Mouse (Mus musculus): ENCODE results near the gene Lrrc59. TPM values are rescaled to one million over a fixed set of nuclear protein-coding genes. Genes with fewer than 3 reads are reported as not detected.

Gene Lrrc59
- polyA plus RNA-seq, 1 experiment from 2014 or later: 226 TPM

- 92% methylated on average over 2 of the region's 2 CpGs for WGBS
- H3K9me3 ChIP-seq (ENCODE audit: control insufficient read depth, low read length): no peaks in the 10 kb centered on the region
Observed at GRCm38 (mm10) chr11:94622162-94622561, 7.4 kb upstream of the Lrrc59 start.

GRCm38 (mm10) chr11:94629884-94630198 is 274 bp downstream of the Lrrc59 start:
- ATAC-seq (replicated peaks; ENCODE audit: low FRiP score): peak; percentile 53
- Histone ChIP-seq H3K4me3 (ENCODE audit: low read depth, low read length) (peak overlapping the region; percentile 95), H3K9me3 (ENCODE audit: control insufficient read depth, low read length) (no peaks in the 10 kb centered on the region), H3K36me3 (ENCODE audit: control insufficient read depth, insufficient read depth, low read length) (peaks cover 4% of the 10 kb centered on the region), H3K4me2 (ENCODE audit: low read depth, low read length, severe bottlenecking) (peak overlapping the region; percentile 87), H3K9ac (ENCODE audit: low read length) (peak overlapping the region; percentile 86), H3K27me3 (ENCODE audit: control insufficient read depth, insufficient read depth, low read length) (no peaks in the 10 kb centered on the region), H3K4me1 (replicated peaks; ENCODE audit: control insufficient read depth, insufficient read depth, low read length) (peaks cover 3% of the 10 kb centered on the region; the same call in 1 of the 2 replicates), H3K27ac (ENCODE audit: low read depth, low read length) (no peak overlapping the region)
- no peak for DNase-seq (ENCODE audit: low spot score)
- under 1% methylated on average over 28 of the region's 28 CpGs for WGBS

More at GRCm38 (mm10) chr11:94622162-94622561, 7.4 kb upstream of the Lrrc59 start:
- Histone ChIP-seq H3K9ac (ENCODE audit: low read length) (no peak overlapping the region), H3K4me3 (ENCODE audit: low read depth, low read length) (no peak overlapping the region), H3K4me2 (ENCODE audit: low read depth, low read length, severe bottlenecking) (no peak overlapping the region), H3K27ac (ENCODE audit: low read depth, low read length) (no peak overlapping the region), H3K36me3 (ENCODE audit: control insufficient read depth, insufficient read depth, low read length) (no peaks in the 10 kb centered on the region), H3K27me3 (ENCODE audit: control insufficient read depth, insufficient read depth, low read length) (no peaks in the 10 kb centered on the region), H3K4me1 (replicated peaks; ENCODE audit: control insufficient read depth, insufficient read depth, low read length) (no peaks in the 10 kb centered on the region)
- DNase-seq (ENCODE audit: low spot score) (no peak), ATAC-seq (replicated peaks; ENCODE audit: low FRiP score) (no peak)

DNA sequence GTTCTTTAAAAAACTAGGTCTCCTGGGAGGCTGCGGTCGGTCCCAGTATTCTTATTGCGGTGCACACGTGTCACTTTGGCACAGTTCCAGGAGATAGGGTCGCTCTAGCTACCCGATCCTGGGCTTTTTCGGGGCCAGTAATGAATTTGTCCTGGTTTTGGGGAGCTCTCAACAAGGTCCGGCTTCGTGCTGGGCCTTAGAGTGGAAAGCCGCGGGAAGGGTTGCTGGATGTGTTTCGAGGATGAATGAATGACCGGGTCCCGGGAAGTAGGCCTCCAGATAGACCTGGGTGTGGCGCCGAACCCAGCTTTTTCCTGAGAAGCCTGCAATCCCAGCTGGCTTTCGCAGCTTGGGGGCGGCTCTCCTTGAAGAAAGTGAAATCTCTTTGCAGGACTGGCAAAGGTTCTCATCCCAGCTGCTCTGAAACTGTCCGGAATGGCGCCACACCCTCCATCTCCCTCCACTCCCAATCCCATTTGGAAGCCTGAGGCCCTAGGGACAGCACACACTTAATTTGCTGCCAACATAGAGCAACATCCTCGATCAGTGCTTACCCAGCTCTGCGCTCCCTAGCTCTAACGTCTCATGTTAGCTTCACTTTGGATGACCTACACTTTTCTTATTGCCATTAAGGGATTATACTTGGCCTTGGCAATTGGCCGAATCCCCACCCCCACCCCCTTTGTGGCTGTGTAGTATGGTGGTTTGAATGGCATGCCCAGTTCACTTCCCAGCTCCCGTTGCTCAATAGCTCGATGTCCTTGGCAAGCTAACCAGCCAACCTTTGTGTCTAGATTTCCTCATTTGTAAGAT is 838 bp downstream of the Lrrc59 start:
- Histone ChIP-seq H3K4me2 (ENCODE audit: low read depth, low read length, severe bottlenecking) (peak overlapping the region; percentile 87), H3K9me3 (ENCODE audit: control insufficient read depth, low read length) (no peaks in the 10 kb centered on the region), H3K27ac (ENCODE audit: low read depth, low read length) (no peak overlapping the region), H3K4me3 (ENCODE audit: low read depth, low read length) (peak overlapping the region; percentile 95), H3K36me3 (ENCODE audit: control insufficient read depth, insufficient read depth, low read length) (peaks cover 4% of the 10 kb centered on the region), H3K9ac (ENCODE audit: low read length) (peak overlapping the region; percentile 86), H3K27me3 (ENCODE audit: control insufficient read depth, insufficient read depth, low read length) (no peaks in the 10 kb centered on the region), H3K4me1 (replicated peaks; ENCODE audit: control insufficient read depth, insufficient read depth, low read length) (peaks cover 3% of the 10 kb centered on the region; the same call in 1 of the 2 replicates)
- 16% methylated on average over 26 of the region's 26 CpGs for WGBS
- ATAC-seq (replicated peaks; ENCODE audit: low FRiP score) (0 out of 2 replicates have a peak, but pooled peaks have one; percentile 36), DNase-seq (ENCODE audit: low spot score) (peak; percentile 52)

- 94% methylated on average over 5 of the region's 5 CpGs for WGBS
Observed at GRCm38 (mm10) chr11:94631969-94632368, 2.4 kb downstream of the Lrrc59 start.

DNA sequence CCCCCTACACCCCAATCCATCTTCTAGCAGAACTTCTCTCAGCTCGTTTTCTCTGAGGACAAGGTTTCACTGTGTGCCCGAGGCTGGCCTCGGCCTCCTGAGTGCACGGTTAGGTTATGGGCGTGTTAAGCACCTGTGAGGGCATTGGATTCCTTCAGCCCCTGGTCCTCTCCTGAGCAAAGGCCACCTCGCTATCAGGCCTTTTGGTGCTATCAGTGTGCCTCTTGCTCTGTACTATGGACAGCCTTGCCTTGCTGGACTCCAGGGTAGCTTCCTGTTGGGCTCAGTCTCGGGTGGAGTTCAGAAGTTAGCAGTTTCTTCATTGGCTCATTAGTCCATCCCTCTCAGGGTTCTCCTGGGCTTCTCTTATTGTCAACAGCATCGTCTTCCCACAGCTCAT is 3.4 kb downstream of the Lrrc59 start:
- H3K27ac ChIP-seq (ENCODE audit: low read depth, low read length): no peak overlapping the region
- DNase-seq (ENCODE audit: low spot score): no peak
- no peak overlapping the region for H3K4me2 ChIP-seq (ENCODE audit: low read depth, low read length, severe bottlenecking)
- peaks cover 8% of the 10 kb centered on the region for H3K36me3 ChIP-seq (ENCODE audit: control insufficient read depth, insufficient read depth, low read length)
- H3K9me3 ChIP-seq (ENCODE audit: control insufficient read depth, low read length): no peaks in the 10 kb centered on the region
- ATAC-seq (replicated peaks; ENCODE audit: low FRiP score): no peak
- H3K27me3 ChIP-seq (ENCODE audit: control insufficient read depth, insufficient read depth, low read length): no peaks in the 10 kb centered on the region
- no peak overlapping the region for H3K9ac ChIP-seq (ENCODE audit: low read length)
- H3K4me1 ChIP-seq (replicated peaks; ENCODE audit: control insufficient read depth, insufficient read depth, low read length): peaks cover 3% of the 10 kb centered on the region; the same call in 1 of the 2 replicates
- WGBS: 87% methylated on average over 8 of the region's 8 CpGs
- no peak overlapping the region for H3K4me3 ChIP-seq (ENCODE audit: low read depth, low read length)

More at GRCm38 (mm10) chr11:94631969-94632368, 2.4 kb downstream of the Lrrc59 start:
- DNase-seq (ENCODE audit: low spot score) (no peak), ATAC-seq (replicated peaks; ENCODE audit: low FRiP score) (no peak)
- no peaks in the 10 kb centered on the region for H3K9me3 ChIP-seq (ENCODE audit: control insufficient read depth, low read length)
- H3K9ac ChIP-seq (ENCODE audit: low read length): no peak overlapping the region
- no peak overlapping the region for H3K4me2 ChIP-seq (ENCODE audit: low read depth, low read length, severe bottlenecking)
- H3K36me3 ChIP-seq (ENCODE audit: control insufficient read depth, insufficient read depth, low read length): peaks cover 4% of the 10 kb centered on the region
- H3K4me3 ChIP-seq (ENCODE audit: low read depth, low read length): no peak overlapping the region
- H3K27ac ChIP-seq (ENCODE audit: low read depth, low read length): no peak overlapping the region
- peaks cover 3% of the 10 kb centered on the region; the same call in 1 of the 2 replicates for H3K4me1 ChIP-seq (replicated peaks; ENCODE audit: control insufficient read depth, insufficient read depth, low read length)
- no peaks in the 10 kb centered on the region for H3K27me3 ChIP-seq (ENCODE audit: control insufficient read depth, insufficient read depth, low read length)

GRCm38 (mm10) chr11:94634431-94634830 is 4.9 kb downstream of the Lrrc59 start:
- H3K9me3 ChIP-seq (ENCODE audit: control insufficient read depth, low read length): no peaks in the 10 kb centered on the region
- no peaks in the 10 kb centered on the region for H3K27me3 ChIP-seq (ENCODE audit: control insufficient read depth, insufficient read depth, low read length)
- H3K4me1 ChIP-seq (replicated peaks; ENCODE audit: control insufficient read depth, insufficient read depth, low read length): peaks cover 3% of the 10 kb centered on the region; the same call in 1 of the 2 replicates
- 93% methylated on average over 5 of the region's 5 CpGs for WGBS
- DNase-seq (ENCODE audit: low spot score): no peak
- H3K27ac ChIP-seq (ENCODE audit: low read depth, low read length): no peak overlapping the region
- ATAC-seq (replicated peaks; ENCODE audit: low FRiP score): no peak
- peaks cover 8% of the 10 kb centered on the region for H3K36me3 ChIP-seq (ENCODE audit: control insufficient read depth, insufficient read depth, low read length)
- H3K4me2 ChIP-seq (ENCODE audit: low read depth, low read length, severe bottlenecking): no peak overlapping the region
- H3K9ac ChIP-seq (ENCODE audit: low read length): no peak overlapping the region
- H3K4me3 ChIP-seq (ENCODE audit: low read depth, low read length): no peak overlapping the region

- H3K9me3 ChIP-seq (ENCODE audit: control insufficient read depth, low read length): no peaks in the 10 kb centered on the region
- no peak for DNase-seq (ENCODE audit: low spot score)
- no peak overlapping the region for H3K27ac ChIP-seq (ENCODE audit: low read depth, low read length)
- no peak overlapping the region for H3K4me2 ChIP-seq (ENCODE audit: low read depth, low read length, severe bottlenecking)
- peaks cover 33% of the 10 kb centered on the region for H3K36me3 ChIP-seq (ENCODE audit: control insufficient read depth, insufficient read depth, low read length)
- no peak overlapping the region for H3K4me3 ChIP-seq (ENCODE audit: low read depth, low read length)
- no peaks in the 10 kb centered on the region for H3K27me3 ChIP-seq (ENCODE audit: control insufficient read depth, insufficient read depth, low read length)
- no peaks in the 10 kb centered on the region for H3K4me1 ChIP-seq (replicated peaks; ENCODE audit: control insufficient read depth, insufficient read depth, low read length)
- no peak for ATAC-seq (replicated peaks; ENCODE audit: low FRiP score)
- no peak overlapping the region for H3K9ac ChIP-seq (ENCODE audit: low read length)
- 91% methylated on average over 8 of the region's 8 CpGs for WGBS
Observed at GRCm38 (mm10) chr11:94644461-94645219, 15.1 kb downstream of the Lrrc59 start.

DNA sequence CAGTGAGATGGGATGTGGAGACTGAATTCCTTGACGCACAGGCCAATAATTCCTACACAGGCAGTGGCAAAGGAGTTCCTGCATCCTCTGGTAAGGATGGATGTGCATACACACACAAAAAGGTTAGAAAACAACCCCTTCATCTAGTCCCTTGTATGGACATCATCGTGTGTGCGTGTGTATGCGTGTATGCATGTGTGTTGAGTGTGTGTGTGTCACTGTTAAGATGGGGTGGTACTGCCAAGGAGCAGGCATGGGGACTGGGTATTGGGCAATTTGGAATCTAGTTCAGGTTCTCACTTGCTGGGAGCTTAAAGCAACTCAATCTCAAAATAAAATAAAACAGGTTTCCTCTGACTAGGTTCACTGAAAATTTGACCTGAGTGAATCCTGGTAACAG is 16.9 kb downstream of the Lrrc59 start:
- Histone ChIP-seq H3K27me3 (ENCODE audit: control insufficient read depth, insufficient read depth, low read length) (no peaks in the 10 kb centered on the region), H3K4me1 (replicated peaks; ENCODE audit: control insufficient read depth, insufficient read depth, low read length) (no peaks in the 10 kb centered on the region), H3K9me3 (ENCODE audit: control insufficient read depth, low read length) (no peaks in the 10 kb centered on the region), H3K9ac (ENCODE audit: low read length) (no peak overlapping the region), H3K27ac (ENCODE audit: low read depth, low read length) (no peak overlapping the region), H3K36me3 (ENCODE audit: control insufficient read depth, insufficient read depth, low read length) (peaks cover 30% of the 10 kb centered on the region), H3K4me2 (ENCODE audit: low read depth, low read length, severe bottlenecking) (no peak overlapping the region), H3K4me3 (ENCODE audit: low read depth, low read length) (no peak overlapping the region)
- WGBS: 95% methylated on average over 4 of the region's 4 CpGs
- ATAC-seq (replicated peaks; ENCODE audit: low FRiP score): no peak
- DNase-seq (ENCODE audit: low spot score): no peak

All from forebrain, embryonic 11.5 days (tissue).